Mouse (Mus musculus): ENCODE measurements around the gene Prkcb. TPM values are rescaled to one million over a fixed set of nuclear protein-coding genes. Genes with fewer than 3 reads are reported as not detected.

Prkcb gene
- polyA plus RNA-seq, 1 experiment from 2014 or later: 9.9 TPM

DNA sequence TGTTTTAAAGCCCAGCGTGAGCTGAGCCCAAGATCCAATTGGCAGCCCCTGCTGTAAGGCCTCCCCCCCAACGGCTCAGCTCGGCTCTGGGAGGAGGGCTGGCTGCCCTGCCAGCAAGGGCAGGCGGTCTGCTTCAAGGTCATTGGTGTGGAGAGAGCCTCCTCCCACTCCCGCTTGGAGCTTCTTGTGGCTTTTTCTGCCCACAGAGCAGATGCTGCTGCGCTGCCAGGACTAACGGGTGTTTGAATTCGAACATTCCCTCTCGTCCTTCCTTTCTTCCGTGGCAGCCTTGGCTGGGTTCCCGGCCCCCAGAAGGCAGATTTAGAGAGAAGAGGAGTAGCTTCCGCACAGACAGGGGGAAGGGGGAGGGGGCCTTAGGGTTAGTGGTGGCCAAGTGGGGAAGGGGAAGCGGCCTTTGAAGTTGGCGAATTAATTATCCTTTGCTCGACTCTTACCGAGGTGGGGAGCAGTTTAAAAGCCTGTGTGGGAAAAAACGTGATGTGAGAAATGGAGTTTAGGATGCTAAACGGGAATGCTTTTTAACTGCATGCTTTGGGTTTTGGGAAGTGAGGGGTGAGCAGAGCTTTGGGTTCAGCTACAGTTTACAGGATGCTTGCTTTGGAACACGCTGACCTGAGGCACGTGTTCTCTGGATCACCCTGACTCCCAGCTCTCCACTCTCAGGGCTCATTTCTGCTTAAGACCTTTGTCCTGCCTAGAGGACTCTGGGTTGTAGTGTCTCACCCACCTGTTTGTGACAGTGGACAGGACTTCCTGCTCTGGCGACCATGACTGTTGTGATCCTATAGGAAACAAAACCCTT lies 116.2 kb downstream of the Prkcb start:
- WGBS: 2% methylated on average over 21 of the region's 21 CpGs
- Histone ChIP-seq H3K36me3 (no peaks in the 10 kb centered on the region), H3K9me3 (no peaks in the 10 kb centered on the region), H3K4me1 (replicated peaks) (peaks cover 29% of the 10 kb centered on the region), H3K27ac (peak overlapping the region; percentile 85), H3K27me3 (ENCODE audit: insufficient read depth, poor library complexity, severe bottlenecking) (peaks cover 2% of the 10 kb centered on the region; the same call in 1 of the 2 replicates), H3K4me3 (peak overlapping the region; percentile 44)
- DNase-seq (ENCODE audit: low spot score): peak; percentile 64

GRCm38 (mm10) chr7:122406625-122407024 lies 118.1 kb downstream of the Prkcb start:
- no peaks in the 10 kb centered on the region for H3K9me3 ChIP-seq
- H3K36me3 ChIP-seq: no peaks in the 10 kb centered on the region
- H3K27ac ChIP-seq: peak overlapping the region; percentile 71; the same call in 1 of the 2 replicates
- H3K27me3 ChIP-seq (ENCODE audit: insufficient read depth, poor library complexity, severe bottlenecking): peaks cover 2% of the 10 kb centered on the region; the same call in 1 of the 2 replicates
- WGBS: 48% methylated on average over 13 of the region's 13 CpGs
- DNase-seq (ENCODE audit: low spot score): no peak
- no peak overlapping the region for H3K4me3 ChIP-seq
- H3K4me1 ChIP-seq (replicated peaks): peaks cover 29% of the 10 kb centered on the region

DNA sequence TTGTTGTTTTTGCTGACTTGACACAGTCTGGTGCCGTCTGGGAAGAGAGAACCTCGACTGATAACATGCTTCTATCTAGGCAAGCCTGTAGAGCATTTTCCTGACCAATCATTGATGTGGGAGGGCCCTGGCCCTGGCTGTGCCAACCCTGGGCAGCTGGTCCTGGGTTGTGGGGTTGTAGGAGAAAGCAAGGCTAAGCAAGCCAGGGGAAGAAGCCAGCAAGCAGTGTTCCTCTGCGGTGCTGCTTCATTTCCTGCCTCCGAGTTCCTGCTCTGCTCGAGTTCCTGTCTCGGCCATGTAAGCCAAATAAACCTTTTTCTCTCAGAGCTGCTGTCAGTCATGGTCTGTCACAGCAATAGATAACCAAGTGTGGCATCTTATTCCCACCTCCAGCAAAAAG lies 121.4 kb downstream of the Prkcb start:
- H3K27me3 ChIP-seq (ENCODE audit: insufficient read depth, poor library complexity, severe bottlenecking): peaks cover 2% of the 10 kb centered on the region; the same call in 1 of the 2 replicates
- WGBS: 82% methylated on average over 6 of the region's 6 CpGs
- no peaks in the 10 kb centered on the region for H3K9me3 ChIP-seq
- H3K4me3 ChIP-seq: no peak overlapping the region
- no peak for DNase-seq (ENCODE audit: low spot score)
- H3K4me1 ChIP-seq (replicated peaks): peaks cover 21% of the 10 kb centered on the region
- H3K27ac ChIP-seq: no peak overlapping the region
- no peaks in the 10 kb centered on the region for H3K36me3 ChIP-seq

DNA sequence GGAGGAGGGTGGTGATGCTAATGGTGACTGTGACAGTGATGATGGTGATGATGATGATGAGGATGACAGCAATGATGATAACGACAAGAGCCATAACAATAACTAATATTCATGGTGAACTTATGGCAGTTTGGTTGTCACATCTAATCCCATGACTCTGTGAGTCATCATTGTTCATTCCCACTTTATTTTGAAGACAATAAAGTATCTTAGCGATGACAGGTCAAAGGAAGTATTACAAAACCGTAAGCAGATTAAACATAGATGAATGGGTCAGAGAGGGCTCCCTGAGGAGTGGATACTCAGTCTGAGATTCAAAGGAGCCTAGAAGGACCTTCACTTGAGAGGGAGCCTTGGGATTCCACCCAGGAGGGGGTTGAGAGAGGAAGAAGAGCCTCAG lies 122.3 kb downstream of the Prkcb start:
- peaks cover 15% of the 10 kb centered on the region for H3K4me1 ChIP-seq (replicated peaks)
- H3K27ac ChIP-seq: no peak overlapping the region
- no peaks in the 10 kb centered on the region for H3K27me3 ChIP-seq (ENCODE audit: insufficient read depth, poor library complexity, severe bottlenecking)
- no peaks in the 10 kb centered on the region for H3K36me3 ChIP-seq
- no peaks in the 10 kb centered on the region for H3K9me3 ChIP-seq
- no peak overlapping the region for H3K4me3 ChIP-seq
- DNase-seq (ENCODE audit: low spot score): no peak
- WGBS: 91% methylated on average over 3 of the region's 3 CpGs

DNA sequence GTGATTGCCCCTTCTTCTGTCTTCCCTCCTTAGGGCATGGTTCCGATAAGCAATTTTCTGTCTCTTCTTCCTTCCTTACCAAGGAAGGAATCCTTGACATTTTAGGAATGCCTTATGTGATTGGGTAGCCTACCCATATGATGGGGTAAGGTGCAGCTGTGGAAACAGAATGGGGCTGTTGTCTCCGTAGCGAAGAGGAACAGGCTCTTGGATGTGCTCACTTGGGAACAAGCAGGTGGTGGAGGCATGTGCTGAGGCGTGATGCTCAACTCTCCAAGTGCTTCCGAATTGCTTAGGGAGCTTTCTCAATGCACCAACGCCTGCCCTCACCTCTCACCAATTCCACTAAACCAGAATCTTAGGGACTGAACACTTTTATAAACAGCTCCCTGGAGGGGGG lies 124.7 kb downstream of the Prkcb start:
- no peaks in the 10 kb centered on the region for H3K27me3 ChIP-seq (ENCODE audit: insufficient read depth, poor library complexity, severe bottlenecking)
- no peaks in the 10 kb centered on the region for H3K9me3 ChIP-seq
- DNase-seq (ENCODE audit: low spot score): no peak
- no peak overlapping the region for H3K27ac ChIP-seq
- no peaks in the 10 kb centered on the region for H3K36me3 ChIP-seq
- 82% methylated on average over 6 of the region's 6 CpGs for WGBS
- no peak overlapping the region for H3K4me3 ChIP-seq
- H3K4me1 ChIP-seq (replicated peaks): 0 out of 2 replicates have a peak, but pooled peaks cover 2% of the 10 kb centered on the region

DNA sequence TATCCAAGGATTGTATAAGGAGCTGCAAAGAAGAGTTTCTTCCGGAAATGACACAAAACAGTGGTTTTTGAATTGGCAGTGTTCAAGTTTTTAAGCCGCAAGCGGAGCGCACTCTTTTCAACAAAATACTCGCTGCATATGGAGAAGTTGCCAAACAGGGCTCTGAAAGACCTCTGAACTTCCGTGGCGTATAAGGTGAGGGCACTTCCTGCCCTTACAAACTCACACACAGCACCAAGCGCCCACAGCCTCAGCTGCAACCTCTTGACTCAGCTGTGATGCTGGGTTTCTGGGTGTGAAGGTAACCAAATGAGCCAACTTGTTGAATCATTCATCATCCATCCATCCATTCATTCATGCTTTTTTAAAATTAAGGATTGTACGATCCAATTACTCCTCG lies 125.6 kb downstream of the Prkcb start:
- 90% methylated on average over 10 of the region's 10 CpGs for WGBS
- H3K27ac ChIP-seq: no peak overlapping the region
- no peak for DNase-seq (ENCODE audit: low spot score)

DNA sequence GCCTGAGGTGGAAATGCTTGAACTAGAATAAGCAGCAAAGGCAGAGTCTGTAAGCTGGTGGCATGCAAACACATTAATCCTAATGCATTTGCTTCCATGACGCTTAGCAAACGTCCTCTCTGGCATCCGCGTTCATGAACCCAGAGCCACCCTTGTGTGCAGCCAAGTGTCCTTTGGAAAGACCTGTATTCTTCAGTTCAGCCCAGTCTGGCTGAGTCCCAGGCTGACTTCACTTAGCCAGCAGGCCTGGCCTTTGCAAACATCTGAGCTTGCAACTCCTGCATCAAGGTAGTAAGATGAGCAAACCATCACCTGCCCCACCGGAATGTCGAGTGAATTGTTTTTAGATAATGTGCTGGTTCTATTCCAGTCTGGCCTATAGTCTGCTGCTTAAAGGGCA lies 126.1 kb downstream of the Prkcb start:
- no peak overlapping the region for H3K4me3 ChIP-seq
- no peaks in the 10 kb centered on the region for H3K9me3 ChIP-seq
- no peaks in the 10 kb centered on the region for H3K27me3 ChIP-seq (ENCODE audit: insufficient read depth, poor library complexity, severe bottlenecking)
- H3K27ac ChIP-seq: no peak overlapping the region
- no peak for DNase-seq (ENCODE audit: low spot score)
- 0 out of 2 replicates have a peak, but pooled peaks cover 2% of the 10 kb centered on the region for H3K4me1 ChIP-seq (replicated peaks)
- H3K36me3 ChIP-seq: no peaks in the 10 kb centered on the region
- 93% methylated on average over 6 of the region's 6 CpGs for WGBS

More for the DNA sequence above, 125.6 kb downstream of the Prkcb start:
- no peak overlapping the region for H3K4me3 ChIP-seq
- H3K4me1 ChIP-seq (replicated peaks): 0 out of 2 replicates have a peak, but pooled peaks cover 2% of the 10 kb centered on the region
- H3K9me3 ChIP-seq: no peaks in the 10 kb centered on the region
- no peaks in the 10 kb centered on the region for H3K27me3 ChIP-seq (ENCODE audit: insufficient read depth, poor library complexity, severe bottlenecking)
- H3K36me3 ChIP-seq: no peaks in the 10 kb centered on the region

DNA sequence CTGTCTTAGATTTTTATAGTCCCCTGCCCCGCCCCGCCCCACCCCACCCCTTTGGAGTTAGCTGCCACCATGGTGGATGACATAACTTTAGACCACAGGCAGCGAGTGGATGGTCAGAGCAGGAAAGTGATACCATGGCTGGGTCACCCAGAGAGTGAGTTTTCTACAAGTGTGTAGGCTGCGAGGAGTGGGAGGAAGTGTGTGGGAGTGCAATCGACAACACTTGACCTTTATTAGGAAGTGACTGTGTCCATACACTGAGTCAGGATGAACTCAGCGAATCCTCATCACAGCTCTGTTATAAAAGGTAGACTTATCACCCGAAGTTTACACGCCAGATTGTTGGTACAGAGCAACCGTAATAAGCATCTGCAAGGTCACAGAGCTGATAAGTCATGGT lies 126.8 kb downstream of the Prkcb start:
- Histone ChIP-seq H3K4me3 (no peak overlapping the region), H3K36me3 (no peaks in the 10 kb centered on the region), H3K4me1 (replicated peaks) (0 out of 2 replicates have a peak, but pooled peaks cover 2% of the 10 kb centered on the region), H3K27ac (no peak overlapping the region), H3K9me3 (no peaks in the 10 kb centered on the region), H3K27me3 (ENCODE audit: insufficient read depth, poor library complexity, severe bottlenecking) (no peaks in the 10 kb centered on the region)
- 94% methylated on average over 9 of the region's 9 CpGs for WGBS
- DNase-seq (ENCODE audit: low spot score): no peak

GRCm38 (mm10) chr7:122415904-122416303 lies 127.4 kb downstream of the Prkcb start:
- no peaks in the 10 kb centered on the region for H3K9me3 ChIP-seq
- H3K27me3 ChIP-seq (ENCODE audit: insufficient read depth, poor library complexity, severe bottlenecking): no peaks in the 10 kb centered on the region
- 0 out of 2 replicates have a peak, but pooled peaks cover 2% of the 10 kb centered on the region for H3K4me1 ChIP-seq (replicated peaks)
- DNase-seq (ENCODE audit: low spot score): no peak
- H3K36me3 ChIP-seq: no peaks in the 10 kb centered on the region
- WGBS: 67% methylated on average over 12 of the region's 12 CpGs
- H3K27ac ChIP-seq: no peak overlapping the region
- no peak overlapping the region for H3K4me3 ChIP-seq

DNA sequence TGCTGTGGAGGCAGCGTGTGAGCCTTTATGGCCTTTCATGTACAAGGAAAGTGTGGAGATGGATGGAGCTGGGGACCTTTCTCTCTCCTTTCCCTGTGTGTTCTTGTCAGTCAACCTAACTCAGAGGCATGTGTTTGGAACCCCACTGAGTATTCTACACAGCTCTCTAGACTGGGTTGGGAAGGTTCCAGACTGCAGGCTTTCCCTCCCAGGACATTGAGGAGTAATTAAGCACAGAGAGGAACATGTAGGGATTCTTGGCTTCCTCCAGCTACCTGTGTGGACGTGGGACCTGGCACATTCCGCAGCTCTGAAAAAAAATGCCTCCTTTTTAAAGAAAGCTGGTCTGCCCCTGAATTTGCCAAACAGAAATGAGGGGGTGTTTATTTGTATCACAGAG lies 130.0 kb downstream of the Prkcb start:
- Histone ChIP-seq H3K27me3 (ENCODE audit: insufficient read depth, poor library complexity, severe bottlenecking) (no peaks in the 10 kb centered on the region), H3K4me3 (no peak overlapping the region), H3K27ac (no peak overlapping the region), H3K9me3 (no peaks in the 10 kb centered on the region), H3K4me1 (replicated peaks) (0 out of 2 replicates have a peak, but pooled peaks cover 2% of the 10 kb centered on the region), H3K36me3 (no peaks in the 10 kb centered on the region)
- 78% methylated on average over 3 of the region's 3 CpGs for WGBS
- no peak for DNase-seq (ENCODE audit: low spot score)

DNA sequence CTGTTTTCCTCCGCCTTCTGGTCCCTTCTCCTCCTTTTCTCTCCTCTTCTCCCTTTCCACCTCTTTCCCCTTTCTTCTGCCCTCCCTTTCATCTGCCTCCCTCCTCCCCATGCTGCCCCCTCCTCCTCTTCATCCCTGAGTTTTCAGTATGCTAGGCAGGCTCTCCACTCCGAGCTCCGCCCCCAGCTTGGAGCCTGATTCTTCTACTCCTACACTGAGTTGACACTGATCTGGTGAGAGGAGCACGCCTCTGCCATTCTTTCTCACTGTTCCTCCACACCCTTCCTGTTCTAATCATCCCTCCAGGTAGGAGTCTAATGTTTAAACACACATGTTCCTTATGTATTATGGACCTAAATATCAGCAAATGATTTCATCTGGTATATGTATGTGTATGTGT lies 135.3 kb downstream of the Prkcb start:
- WGBS: 52% methylated on average over 4 of the region's 4 CpGs
- Histone ChIP-seq H3K36me3 (no peaks in the 10 kb centered on the region), H3K27ac (no peak overlapping the region), H3K4me3 (no peak overlapping the region), H3K27me3 (ENCODE audit: insufficient read depth, poor library complexity, severe bottlenecking) (no peaks in the 10 kb centered on the region), H3K9me3 (no peaks in the 10 kb centered on the region), H3K4me1 (replicated peaks) (0 out of 2 replicates have a peak, but pooled peaks cover 3% of the 10 kb centered on the region)
- no peak for DNase-seq (ENCODE audit: low spot score)

GRCm38 (mm10) chr7:122429134-122429533 lies 140.6 kb downstream of the Prkcb start:
- Histone ChIP-seq H3K27me3 (ENCODE audit: insufficient read depth, poor library complexity, severe bottlenecking) (no peaks in the 10 kb centered on the region), H3K4me1 (replicated peaks) (no peaks in the 10 kb centered on the region), H3K9me3 (no peaks in the 10 kb centered on the region), H3K4me3 (no peak overlapping the region), H3K27ac (no peak overlapping the region), H3K36me3 (no peaks in the 10 kb centered on the region)
- no peak for DNase-seq (ENCODE audit: low spot score)
- 80% methylated on average over 5 of the region's 5 CpGs for WGBS

DNA sequence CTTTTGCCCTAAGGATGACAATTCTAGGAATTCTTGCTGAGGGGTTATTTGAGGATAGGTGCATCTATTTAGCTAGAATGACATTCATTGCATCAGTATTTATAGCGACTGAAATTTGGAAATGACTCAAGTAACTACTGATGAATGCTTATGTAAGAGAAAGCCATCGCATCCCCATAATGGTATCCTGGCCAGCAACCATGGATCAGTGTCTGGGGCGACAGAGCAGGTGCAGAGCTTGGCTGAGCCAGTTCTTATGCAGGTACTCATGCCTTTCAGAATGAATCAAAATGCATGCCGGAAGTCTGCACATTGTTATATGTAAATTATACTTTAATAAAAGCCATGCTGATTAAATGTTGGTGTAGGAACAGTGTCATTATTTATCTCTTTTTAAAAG lies 143.8 kb downstream of the Prkcb start:
- DNase-seq (ENCODE audit: low spot score): no peak
- Histone ChIP-seq H3K4me1 (replicated peaks) (no peaks in the 10 kb centered on the region), H3K27ac (no peak overlapping the region), H3K9me3 (no peaks in the 10 kb centered on the region), H3K4me3 (no peak overlapping the region), H3K36me3 (no peaks in the 10 kb centered on the region), H3K27me3 (ENCODE audit: insufficient read depth, poor library complexity, severe bottlenecking) (no peaks in the 10 kb centered on the region)
- 83% methylated on average over 4 of the region's 4 CpGs for WGBS

Data from hindbrain, embryonic 10.5 days (tissue).